Mouse (Mus musculus) CH12.LX (cell line): ENCODE results near the gene Tedc1.

Source experiments
- CHD2 ChIP-seq: IDR thresholded peaks from 2 replicates; pipeline ENCODE4 v1.6.1; 2011; ENCODE audit warnings: low read length, improper control_type of control experiment
- CTCF ChIP-seq, 2 experiments: IDR thresholded peaks in 1 of 2; conservative IDR thresholded peaks in 1 of 2; 2 replicates each; pipeline ENCODE4 v1.5.1; 2011 to 2012; ENCODE audit warnings: low read depth in 2 of 2, low read length in 2 of 2, improper control_type of control experiment in 1 of 2, inconsistent platforms in 1 of 2, mild to moderate bottlenecking in 1 of 2, moderate library complexity in 1 of 2
- EP300 ChIP-seq: IDR thresholded peaks from 2 replicates; pipeline ENCODE4 v1.6.1; 2011; ENCODE audit warnings: low read length, improper control_type of control experiment
- HCFC1 ChIP-seq: IDR thresholded peaks from 2 replicates; pipeline ENCODE4 v1.6.1; 2012; ENCODE audit warnings: low read depth, mild to moderate bottlenecking, inconsistent platforms, low read length, improper control_type of control experiment
- JUN ChIP-seq: IDR thresholded peaks from 2 replicates; pipeline ENCODE4 v1.6.1; 2011; ENCODE audit warnings: low read depth, mild to moderate bottlenecking, low read length, improper control_type of control experiment, moderate library complexity; ENCODE audit not compliant: insufficient read depth
- KAT2A ChIP-seq: IDR thresholded peaks from 2 replicates; pipeline ENCODE4 v1.6.1; 2012; ENCODE audit warnings: low read length, improper control_type of control experiment, inconsistent platforms; ENCODE audit not compliant: insufficient replicate concordance
- MAFK ChIP-seq: IDR thresholded peaks from 2 replicates; pipeline ENCODE4 v1.6.1; 2011; ENCODE audit warnings: low read length, improper control_type of control experiment; ENCODE audit not compliant: insufficient replicate concordance
- MAX ChIP-seq: IDR thresholded peaks from 2 replicates; pipeline ENCODE4 v1.6.1; 2011; ENCODE audit warnings: low read length, improper control_type of control experiment
- MAZ ChIP-seq: IDR thresholded peaks from 2 replicates; pipeline ENCODE4 v1.6.1; 2012; ENCODE audit warnings: low read depth, mild to moderate bottlenecking, inconsistent platforms, low read length, improper control_type of control experiment, moderate library complexity
- POLR2A ChIP-seq: IDR thresholded peaks from 2 replicates; pipeline ENCODE4 v1.6.1; 2011; ENCODE audit warnings: low read depth, mild to moderate bottlenecking, improper control_type of control experiment, low read length
- POLR2AphosphoS2 ChIP-seq: IDR thresholded peaks from 2 replicates; pipeline ENCODE4 v1.6.1; 2011; ENCODE audit warnings: low read depth, low read length, improper control_type of control experiment
- RCOR1 ChIP-seq: conservative IDR thresholded peaks from 2 replicates; pipeline ENCODE4 v1.6.1; 2012; ENCODE audit warnings: low read depth, mild to moderate bottlenecking, inconsistent platforms, low read length, improper control_type of control experiment
- SIN3A ChIP-seq: IDR thresholded peaks from 2 replicates; pipeline ENCODE4 v1.6.1; 2012; ENCODE audit warnings: low read length, improper control_type of control experiment, inconsistent platforms
- ZNF384 ChIP-seq: IDR thresholded peaks from 2 replicates; pipeline ENCODE4 v1.6.1; 2012; ENCODE audit warnings: low read depth, low read length, improper control_type of control experiment, inconsistent platforms

GRCm38 (mm10) chr12:113132567-113132966 is 23.7 kb upstream of the Tedc1 start:
- TF ChIP-seq CTCF (conservative IDR thresholded peaks at IDR 0.05 in 1 of 2, IDR thresholded peaks at IDR 0.05 in 1 of 2; ENCODE audit: low read depth in 2 of 2, low read length in 2 of 2) = no peak
- TF ChIP-seq MAZ = no peak
- no peak for TF ChIP-seq EP300
- TF ChIP-seq MAFK = no peak
- TF ChIP-seq ZNF384 = no peak
- TF ChIP-seq POLR2A = no peak
- TF ChIP-seq RCOR1 = no peak
- no peak for TF ChIP-seq CHD2
- no peak for TF ChIP-seq MAX
- TF ChIP-seq KAT2A = no peak
- no peak for TF ChIP-seq HCFC1
- TF ChIP-seq JUN = no peak
- no peak for TF ChIP-seq SIN3A
- no peak for TF ChIP-seq POLR2AphosphoS2
